Mouse (Mus musculus) hindbrain, embryonic 14.5 days (tissue): ENCODE data around the gene Gpr62. TPM values are rescaled to one million over a fixed set of nuclear protein-coding genes. Genes with fewer than 3 reads are reported as not detected.

Source experiments
- ATAC-seq: fragments of 200-750 bp; cut with Nextera tagmentation; 2 replicates; pipeline ENCODE4 v1.8.0; 2017; ENCODE audit warnings: moderate number of reproducible peaks, mild to moderate bottlenecking, moderate TSS enrichment, moderate library complexity; ENCODE audit not compliant: low FRiP score
- DNase-seq: peaks from one replicate; pipeline ENCODE4 v3.0.0-alpha.2; 2015; ENCODE audit warnings: low spot score
- H3K27ac ChIP-seq: fragments of 300-500 bp; sonication (generic); 2 replicates; pipeline ENCODE4 v1.5.1; 2014; ENCODE audit warnings: mild to moderate bottlenecking, moderate library complexity
- H3K27me3 ChIP-seq: fragments of 300-500 bp; sonication (generic); 2 replicates; pipeline ENCODE4 v1.6.1; 2014; ENCODE audit warnings: mild to moderate bottlenecking, low read length, mixed read lengths; ENCODE audit not compliant: control insufficient read depth, insufficient read depth
- H3K36me3 ChIP-seq: fragments of 300-500 bp; sonication (generic); replicated peaks from 2 replicates; pipeline ENCODE4 v1.6.1; 2014; ENCODE audit not compliant: control insufficient read depth, insufficient read depth
- H3K4me1 ChIP-seq: fragments of 300-500 bp; sonication (generic); replicated peaks from 2 replicates; pipeline ENCODE4 v1.6.1; 2014; ENCODE audit warnings: antibody characterized with exemption, low read length, mixed read lengths; ENCODE audit not compliant: control insufficient read depth, insufficient read depth
- H3K4me2 ChIP-seq: fragments of 300-500 bp; sonication (generic); replicated peaks from 2 replicates; pipeline ENCODE4 v1.6.1; 2014; ENCODE audit warnings: mild to moderate bottlenecking, moderate library complexity
- H3K4me3 ChIP-seq: fragments of 300-500 bp; sonication (generic); replicated peaks from 2 replicates; pipeline ENCODE4 v1.5.1; 2014; ENCODE audit warnings: mild to moderate bottlenecking, low read length
- H3K9ac ChIP-seq: fragments of 300-500 bp; sonication (generic); 2 replicates; pipeline ENCODE4 v1.6.1; 2014
- H3K9me3 ChIP-seq: fragments of 300-500 bp; sonication (generic); 2 replicates; pipeline ENCODE4 v1.6.1; 2016; ENCODE audit warnings: low read length; ENCODE audit not compliant: control insufficient read depth
- WGBS: fragments of 180-500 bp; shearing (Covaris S2); extraction: QIAGEN DNeasy Blood & Tissue Kit; methylation state at CpG from one replicate; pipeline ENCODE4 v1.1.7; 2014; 5-methylcytosine and 5-hydroxymethylcytosine counted together
- polyA plus RNA-seq: library from polyadenylated mRNA; unstranded; fragments of >200 nt; fragmentation: Nextera tagmentation; extraction: Ambion mirVana; gene quantifications from 2 replicates; pipeline ENCODE4 v1.2.1, GENCODE M21; 2014

The Gpr62 gene
- polyA plus RNA-seq, 1 experiment from 2014 or later: 1.0 TPM

DNA sequence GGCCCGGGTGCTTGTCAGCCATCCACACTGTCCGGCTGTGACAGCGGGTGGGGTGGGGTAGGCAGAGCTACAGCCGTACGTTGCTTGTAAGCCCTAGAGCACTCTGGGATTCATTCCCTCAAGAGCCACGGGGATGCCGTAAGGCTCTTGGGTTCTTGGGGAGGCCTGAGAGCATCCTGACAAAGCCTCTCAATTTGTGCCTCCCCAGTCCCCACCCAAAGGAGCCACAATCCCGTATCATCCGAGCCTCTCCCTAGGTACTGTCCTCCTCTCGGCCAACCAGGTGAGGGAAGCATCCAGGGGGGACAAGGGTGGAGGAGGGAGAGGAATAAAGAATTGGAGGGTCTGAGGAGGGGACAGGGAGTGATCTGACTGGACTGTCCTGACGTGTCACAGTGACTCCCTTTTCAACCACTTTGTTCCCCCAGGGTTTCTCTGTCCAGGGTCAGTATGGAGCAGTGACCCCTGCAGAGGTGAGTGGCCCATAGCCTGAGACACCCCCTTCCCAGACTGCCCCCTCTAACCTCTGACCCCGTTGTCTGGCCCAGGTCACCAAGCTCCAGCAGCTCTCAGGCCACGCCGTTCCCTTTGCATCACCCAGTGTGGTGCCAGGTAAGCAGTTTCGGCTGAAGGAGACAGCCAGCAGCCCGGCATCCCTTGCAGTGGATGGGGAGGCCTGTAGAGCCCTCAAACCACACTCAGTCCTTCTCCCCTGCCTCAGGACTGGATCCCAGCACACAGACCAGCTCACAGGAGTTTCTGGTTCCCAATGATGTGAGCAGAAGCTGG lies 3.9 kb downstream of the Gpr62 start:
- no peak for DNase-seq
- Histone ChIP-seq H3K36me3 (peaks cover 41% of the 10 kb centered on the region), H3K4me1 (peaks cover 33% of the 10 kb centered on the region), H3K4me2 (no peak overlapping the region), H3K9me3 (no peaks in the 10 kb centered on the region), H3K27ac (no peak overlapping the region), H3K9ac (no peak overlapping the region), H3K4me3 (no peak overlapping the region), H3K27me3 (no peaks in the 10 kb centered on the region)
- no peak for ATAC-seq
- 76% methylated on average over 16 of the region's 16 CpGs for WGBS

- DNase-seq (no peak), ATAC-seq (no peak)
- 91% methylated on average over 9 of the region's 9 CpGs for WGBS
- Histone ChIP-seq H3K4me2 (no peak overlapping the region), H3K4me1 (peaks cover 41% of the 10 kb centered on the region), H3K4me3 (no peak overlapping the region), H3K9ac (no peak overlapping the region), H3K36me3 (peaks cover 41% of the 10 kb centered on the region), H3K27ac (no peak overlapping the region), H3K27me3 (no peaks in the 10 kb centered on the region), H3K9me3 (no peaks in the 10 kb centered on the region)
Measured at GRCm38 (mm10) chr9:106461026-106461415, 4.7 kb downstream of the Gpr62 start.

GRCm38 (mm10) chr9:106460401-106461025 lies 5.2 kb downstream of the Gpr62 start:
- H3K9me3 ChIP-seq: no peaks in the 10 kb centered on the region
- no peak for ATAC-seq
- H3K36me3 ChIP-seq: peaks cover 41% of the 10 kb centered on the region
- no peaks in the 10 kb centered on the region for H3K27me3 ChIP-seq
- no peak overlapping the region for H3K4me3 ChIP-seq
- H3K4me1 ChIP-seq: peaks cover 41% of the 10 kb centered on the region
- H3K27ac ChIP-seq: no peak overlapping the region
- no peak for DNase-seq
- no peak overlapping the region for H3K9ac ChIP-seq
- H3K4me2 ChIP-seq: no peak overlapping the region
- 86% methylated on average over 18 of the region's 18 CpGs for WGBS

- Histone ChIP-seq H3K9ac (no peak overlapping the region), H3K36me3 (peaks cover 41% of the 10 kb centered on the region), H3K4me3 (no peak overlapping the region), H3K4me2 (no peak overlapping the region), H3K27ac (no peak overlapping the region), H3K27me3 (no peaks in the 10 kb centered on the region), H3K9me3 (no peaks in the 10 kb centered on the region), H3K4me1 (peaks cover 40% of the 10 kb centered on the region)
- no peak for DNase-seq
- no peak for ATAC-seq
- 89% methylated on average over 15 of the region's 15 CpGs for WGBS
Measured at GRCm38 (mm10) chr9:106459946-106460345, 5.8 kb downstream of the Gpr62 start.

GRCm38 (mm10) chr9:106457920-106458319 lies 7.8 kb downstream of the Gpr62 start:
- peaks cover 35% of the 10 kb centered on the region for H3K4me1 ChIP-seq
- H3K4me3 ChIP-seq: no peak overlapping the region
- H3K27ac ChIP-seq: no peak overlapping the region
- peak overlapping the region; percentile 91 for H3K9ac ChIP-seq
- 52% methylated on average over 5 of the region's 5 CpGs for WGBS
- H3K36me3 ChIP-seq: peaks cover 27% of the 10 kb centered on the region
- no peak for ATAC-seq
- no peak for DNase-seq
- no peaks in the 10 kb centered on the region for H3K27me3 ChIP-seq
- peak overlapping the region; percentile 96; the same call in 1 of the 2 replicates for H3K4me2 ChIP-seq
- H3K9me3 ChIP-seq: no peaks in the 10 kb centered on the region

- peaks cover 40% of the 10 kb centered on the region for H3K4me1 ChIP-seq
- peaks cover 22% of the 10 kb centered on the region for H3K36me3 ChIP-seq
- peak overlapping the region; percentile 81 for H3K27ac ChIP-seq
- ATAC-seq: no peak
- peak overlapping the region; percentile 96 for H3K4me2 ChIP-seq
- no peaks in the 10 kb centered on the region for H3K27me3 ChIP-seq
- no peak for DNase-seq
- no peaks in the 10 kb centered on the region for H3K9me3 ChIP-seq
- WGBS: 37% methylated on average over 9 of the region's 9 CpGs
- H3K4me3 ChIP-seq: peak overlapping the region; percentile 60
- peak overlapping the region; percentile 91 for H3K9ac ChIP-seq
Measured at GRCm38 (mm10) chr9:106457163-106457559, 8.6 kb downstream of the Gpr62 start.

- Histone ChIP-seq H3K9ac (peak overlapping the region; percentile 91), H3K4me1 (peaks cover 40% of the 10 kb centered on the region), H3K27me3 (no peaks in the 10 kb centered on the region), H3K4me3 (peak overlapping the region; percentile 60), H3K27ac (peak overlapping the region; percentile 81), H3K36me3 (peaks cover 15% of the 10 kb centered on the region), H3K9me3 (no peaks in the 10 kb centered on the region), H3K4me2 (peak overlapping the region; percentile 96)
- DNase-seq: no peak
- 23% methylated on average over 15 of the region's 15 CpGs for whole genome bisulfite sequencing
- ATAC-seq: no peak
Measured at GRCm38 (mm10) chr9:106456325-106457162, 9.2 kb downstream of the Gpr62 start.

GRCm38 (mm10) chr9:106454888-106455681 lies 10.7 kb downstream of the Gpr62 start:
- DNase-seq (peak; percentile 46), ATAC-seq (peak; percentile 33; the same call in 1 of the 2 replicates)
- peak overlapping the region; percentile 96 for H3K4me2 ChIP-seq
- H3K27ac ChIP-seq: peak overlapping the region; percentile 81
- peaks cover 2% of the 10 kb centered on the region; the same call in 1 of the 2 replicates for H3K36me3 ChIP-seq
- WGBS: 0% methylated on average over 17 of the region's 17 CpGs
- H3K9me3 ChIP-seq: no peaks in the 10 kb centered on the region
- H3K4me1 ChIP-seq: peaks cover 40% of the 10 kb centered on the region
- H3K9ac ChIP-seq: peak overlapping the region; percentile 91
- no peaks in the 10 kb centered on the region for H3K27me3 ChIP-seq
- H3K4me3 ChIP-seq: peak overlapping the region; percentile 60
